Mouse (Mus musculus) heart, embryonic 10.5 days (tissue): ENCODE results near the gene Rpl22. TPM values are rescaled to one million over a fixed set of nuclear protein-coding genes. Genes with fewer than 3 reads are reported as not detected.

Experiments
- DNase-seq: peaks from one replicate; pipeline ENCODE4 v3.0.0-alpha.2; 2017; ENCODE audit warnings: low spot score
- H3K27ac ChIP-seq: fragments of 300-500 bp; sonication (generic); 2 replicates; pipeline ENCODE4 v1.5.1; 2016; ENCODE audit warnings: mild to moderate bottlenecking
- H3K27me3 ChIP-seq: fragments of 300-500 bp; sonication (generic); 2 replicates; pipeline ENCODE4 v1.6.1; 2016; ENCODE audit warnings: mild to moderate bottlenecking; ENCODE audit not compliant: poor library complexity, insufficient read depth, severe bottlenecking
- H3K36me3 ChIP-seq: fragments of 300-500 bp; sonication (generic); 2 replicates; pipeline ENCODE4 v1.6.1; 2016; ENCODE audit warnings: mild to moderate bottlenecking, moderate library complexity
- H3K4me1 ChIP-seq: fragments of 300-500 bp; sonication (generic); 2 replicates; pipeline ENCODE4 v1.6.1; 2016; ENCODE audit warnings: mild to moderate bottlenecking
- H3K4me3 ChIP-seq: fragments of 300-500 bp; sonication (generic); 2 replicates; pipeline ENCODE4 v1.5.1; 2016; ENCODE audit warnings: mild to moderate bottlenecking, moderate library complexity
- H3K9me3 ChIP-seq: fragments of 300-500 bp; sonication (generic); 2 replicates; pipeline ENCODE4 v1.6.1; 2016; ENCODE audit warnings: mild to moderate bottlenecking, moderate library complexity
- WGBS: fragments of 180-500 bp; shearing (Covaris S2); methylation state at CpG from one replicate; pipeline ENCODE4 v1.1.7; 2016; 5-methylcytosine and 5-hydroxymethylcytosine counted together
- polyA plus RNA-seq: library from polyadenylated mRNA; unstranded; fragments of >200 nt; fragmentation: Nextera tagmentation; extraction: Ambion mirVana; gene quantifications from 2 replicates; pipeline ENCODE4 v1.2.1, GENCODE M21; 2016

Gene Rpl22
- polyA plus RNA-seq, 1 experiment from 2014 or later = 301 TPM

- no peak for DNase-seq
- Histone ChIP-seq H3K9me3 (no peaks in the 10 kb centered on the region), H3K4me3 (no peak overlapping the region), H3K36me3 (no peaks in the 10 kb centered on the region), H3K4me1 (peaks cover 25% of the 10 kb centered on the region), H3K27me3 (peaks cover 84% of the 10 kb centered on the region), H3K27ac (no peak overlapping the region)
- WGBS = 23% methylated on average over 8 of the region's 8 CpGs
Measured at GRCm38 (mm10) chr4:152350722-152351421, 25.3 kb downstream of the Rpl22 start.

DNA sequence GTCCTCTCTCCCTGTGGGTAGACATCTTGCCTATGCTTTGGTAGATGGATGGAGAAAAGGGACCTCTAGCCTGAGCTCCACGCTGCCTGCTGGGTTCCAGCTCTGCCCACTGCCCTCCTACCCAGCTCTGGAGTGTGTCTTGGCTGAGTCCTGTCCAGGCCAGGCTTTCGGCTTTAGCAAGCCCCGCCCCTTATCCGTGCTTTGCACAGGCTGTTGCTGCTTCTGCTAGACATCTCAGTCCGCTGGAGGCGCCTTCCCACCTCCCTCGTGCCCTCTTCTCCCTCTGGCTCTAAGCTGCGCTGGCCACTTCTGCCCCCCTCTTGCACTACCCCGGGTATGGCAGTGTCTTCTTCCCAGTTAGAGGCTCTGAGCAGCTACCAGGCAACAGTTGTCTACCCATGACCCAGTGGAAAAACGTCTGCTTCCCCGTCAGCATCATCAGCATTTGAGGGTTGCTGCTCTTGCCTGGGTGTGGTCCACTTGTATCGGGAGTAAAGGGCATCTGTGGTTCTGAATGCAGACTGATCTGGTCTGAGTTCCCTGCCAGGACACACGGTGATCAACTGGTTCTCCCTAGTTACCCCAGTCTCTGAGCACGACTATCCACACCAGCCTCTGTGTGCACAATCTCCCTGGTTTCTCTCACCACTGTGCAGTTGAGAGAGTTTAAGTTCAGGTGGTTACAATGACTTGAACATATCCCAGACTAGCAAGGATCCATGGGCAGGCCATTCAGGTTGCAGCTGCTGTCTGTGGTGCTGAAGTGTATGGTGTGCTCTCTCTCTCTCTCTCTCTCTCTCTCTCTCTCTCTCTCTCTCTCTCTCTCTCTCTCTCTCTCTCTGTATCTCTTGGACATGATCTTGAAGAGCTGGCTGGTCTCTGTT is 26.1 kb downstream of the Rpl22 start:
- H3K9me3 ChIP-seq = no peaks in the 10 kb centered on the region
- DNase-seq = no peak
- no peaks in the 10 kb centered on the region for H3K36me3 ChIP-seq
- H3K4me1 ChIP-seq = peaks cover 17% of the 10 kb centered on the region
- no peak overlapping the region for H3K27ac ChIP-seq
- 18% methylated on average over 14 of the region's 14 CpGs for WGBS
- no peak overlapping the region for H3K4me3 ChIP-seq
- peaks cover 88% of the 10 kb centered on the region for H3K27me3 ChIP-seq

- Histone ChIP-seq H3K27me3 (peaks cover 94% of the 10 kb centered on the region), H3K27ac (no peak overlapping the region), H3K4me1 (peaks cover 12% of the 10 kb centered on the region), H3K4me3 (no peak overlapping the region), H3K36me3 (no peaks in the 10 kb centered on the region), H3K9me3 (no peaks in the 10 kb centered on the region)
- 78% methylated on average over 14 of the region's 14 CpGs for WGBS
- no peak for DNase-seq
Measured at GRCm38 (mm10) chr4:152353886-152354637, 28.5 kb downstream of the Rpl22 start.

- Histone ChIP-seq H3K27me3 (peaks cover 94% of the 10 kb centered on the region), H3K4me3 (no peak overlapping the region), H3K27ac (no peak overlapping the region), H3K36me3 (no peaks in the 10 kb centered on the region), H3K9me3 (no peaks in the 10 kb centered on the region), H3K4me1 (peaks cover 14% of the 10 kb centered on the region)
- no peak for DNase-seq
- 72% methylated on average over 7 of the region's 7 CpGs for WGBS
Measured at GRCm38 (mm10) chr4:152355672-152356071, 30.1 kb downstream of the Rpl22 start.

GRCm38 (mm10) chr4:152359700-152360099 is 34.2 kb downstream of the Rpl22 start:
- Histone ChIP-seq H3K4me1 (peaks cover 23% of the 10 kb centered on the region), H3K4me3 (no peak overlapping the region), H3K36me3 (no peaks in the 10 kb centered on the region), H3K27me3 (peaks cover 85% of the 10 kb centered on the region), H3K27ac (no peak overlapping the region), H3K9me3 (no peaks in the 10 kb centered on the region)
- 5% methylated on average over 11 of the region's 11 CpGs for WGBS
- DNase-seq = no peak

GRCm38 (mm10) chr4:152360855-152361254 is 35.3 kb downstream of the Rpl22 start:
- Histone ChIP-seq H3K27ac (no peak overlapping the region), H3K36me3 (no peaks in the 10 kb centered on the region), H3K9me3 (no peaks in the 10 kb centered on the region), H3K4me1 (peaks cover 23% of the 10 kb centered on the region), H3K27me3 (peaks cover 87% of the 10 kb centered on the region), H3K4me3 (peak overlapping the region; percentile 48)
- peak; percentile 93 for DNase-seq
- 2% methylated on average over 24 of the region's 24 CpGs for WGBS

- Histone ChIP-seq H3K36me3 (no peaks in the 10 kb centered on the region), H3K4me1 (peaks cover 23% of the 10 kb centered on the region), H3K27ac (no peak overlapping the region), H3K27me3 (peaks cover 89% of the 10 kb centered on the region), H3K9me3 (no peaks in the 10 kb centered on the region), H3K4me3 (no peak overlapping the region)
- no peak for DNase-seq
- WGBS = 55% methylated on average over 9 of the region's 9 CpGs
Measured at GRCm38 (mm10) chr4:152362180-152362579, 36.6 kb downstream of the Rpl22 start.

DNA sequence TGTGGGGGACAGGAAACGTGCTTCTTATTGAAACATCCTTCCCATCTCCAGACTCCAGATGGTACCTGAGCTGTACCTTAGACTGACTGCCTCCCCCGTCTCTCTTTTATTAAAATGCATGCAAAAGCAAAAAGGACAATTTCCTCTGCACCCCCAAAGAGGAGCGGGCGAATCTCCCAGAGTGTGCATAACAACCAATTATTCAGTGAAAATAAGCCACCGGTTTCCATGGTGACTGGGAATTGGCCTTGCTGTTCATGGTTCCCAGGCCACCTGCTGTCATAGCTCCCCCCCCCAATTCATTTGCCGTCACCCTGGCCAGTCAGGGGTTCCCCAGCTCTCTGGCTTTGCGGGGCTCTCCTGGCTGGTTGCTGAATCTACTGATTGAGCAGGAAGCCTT is 39.7 kb downstream of the Rpl22 start:
- Histone ChIP-seq H3K27ac (no peak overlapping the region), H3K9me3 (no peaks in the 10 kb centered on the region), H3K27me3 (peaks cover 67% of the 10 kb centered on the region), H3K4me1 (peaks cover 25% of the 10 kb centered on the region), H3K36me3 (no peaks in the 10 kb centered on the region), H3K4me3 (no peak overlapping the region)
- no peak for DNase-seq
- WGBS = 66% methylated on average over 7 of the region's 7 CpGs

DNA sequence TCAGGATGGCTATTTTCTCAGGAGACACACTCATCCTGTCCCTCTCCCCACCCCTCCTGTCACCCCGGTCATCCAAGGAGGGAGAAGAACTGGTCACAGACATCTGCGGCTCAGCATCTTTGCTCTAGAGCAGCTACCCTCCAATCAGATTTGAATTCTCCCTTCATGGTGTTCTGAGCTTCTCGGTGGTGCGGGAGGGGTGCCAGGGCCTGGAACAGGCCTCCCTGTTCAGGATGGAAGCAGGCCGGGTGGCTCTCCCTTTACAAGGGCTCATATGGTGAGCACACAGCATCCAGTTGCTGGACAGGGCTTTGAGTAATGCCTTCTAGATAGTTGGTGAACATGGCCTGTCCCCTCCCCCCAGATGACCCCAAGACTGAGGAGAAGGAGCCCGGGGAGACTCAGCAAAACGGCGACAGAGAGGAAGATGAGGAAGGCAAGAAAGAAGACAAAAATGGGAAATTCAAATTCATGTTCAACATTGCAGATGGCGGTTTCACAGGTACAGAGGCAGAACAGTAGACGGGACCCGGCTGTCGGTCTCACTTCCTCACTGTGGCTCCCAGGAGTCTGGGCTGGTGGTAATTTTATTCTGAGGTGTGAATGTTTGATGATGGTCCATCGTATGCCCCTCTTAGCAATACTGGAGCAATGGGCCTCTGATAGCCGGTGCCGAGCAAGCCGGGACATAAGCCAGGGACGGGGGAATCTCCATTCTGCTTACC is 57.1 kb downstream of the Rpl22 start:
- H3K4me3 ChIP-seq = no peak overlapping the region
- no peak for DNase-seq
- H3K27ac ChIP-seq = no peak overlapping the region
- no peaks in the 10 kb centered on the region for H3K4me1 ChIP-seq
- WGBS = 87% methylated on average over 17 of the region's 17 CpGs
- peaks cover 31% of the 10 kb centered on the region for H3K27me3 ChIP-seq
- no peaks in the 10 kb centered on the region for H3K36me3 ChIP-seq
- H3K9me3 ChIP-seq = no peaks in the 10 kb centered on the region

Other genes with a start within 250 kb of the Rpl22 start
- gene Tnfrsf25, start 209.8 kb upstream of the Rpl22 start, polyA plus RNA-seq = 0.90 and 1.3 TPM in 2 replicates
- gene Espn, start 173.4 kb upstream of the Rpl22 start, polyA plus RNA-seq = 1.4 and 4.0 TPM in 2 replicates
- gene Hes2, start 166.9 kb upstream of the Rpl22 start, polyA plus RNA-seq = not detected in 2 replicates
- gene Acot7, start 147.6 kb upstream of the Rpl22 start, polyA plus RNA-seq = 43.7 and 48.9 TPM in 2 replicates
- 5.5 and 6.3 TPM in 2 replicates for gene Gpr153, start 51.5 kb upstream of the Rpl22 start, polyA plus RNA-seq
- not detected in 2 replicates for gene Hes3, start 34.1 kb upstream of the Rpl22 start, polyA plus RNA-seq
- 23.1 and 27.4 TPM in 2 replicates for gene Icmt, start 28.5 kb upstream of the Rpl22 start, polyA plus RNA-seq
- 19.1 and 39.9 TPM in 2 replicates for gene Rnf207, start 6.7 kb upstream of the Rpl22 start, polyA plus RNA-seq
- 0.02 TPM in 1 of 2 replicates, not detected in the other for gene Chd5, start 12.9 kb downstream of the Rpl22 start, polyA plus RNA-seq
- 3.2 and 3.7 TPM in 2 replicates for gene Nphp4, start 151.0 kb downstream of the Rpl22 start, polyA plus RNA-seq
- 4.2 and 4.8 TPM in 2 replicates for gene Kcnab2, start 152.1 kb downstream of the Rpl22 start, polyA plus RNA-seq